Mouse (Mus musculus) stomach, postnatal 0 days (tissue): ENCODE results near the gene Llcfc1. TPM values are rescaled to one million over a fixed set of nuclear protein-coding genes. Genes with fewer than 3 reads are reported as not detected.
A peak's percentile ranks its signal among the peaks of the same experiment; 100 is the strongest.

Experiments used
- ATAC-seq: fragments of 200-750 bp; cut with Nextera tagmentation; 2 replicates; pipeline ENCODE4 v1.8.0; 2017; ENCODE audit not compliant: low FRiP score, low TSS enrichment
- DNase-seq: peaks from one replicate; pipeline ENCODE4 v3.0.0-alpha.2; 2016; ENCODE audit warnings: low spot score
- H3K27ac ChIP-seq: fragments of 300-500 bp; sonication (generic); replicated peaks from 2 replicates; pipeline ENCODE4 v1.5.1; 2014; ENCODE audit warnings: mild to moderate bottlenecking, control low read depth
- H3K27me3 ChIP-seq: fragments of 300-500 bp; sonication (generic); 2 replicates; pipeline ENCODE4 v1.6.1; 2014; ENCODE audit warnings: low read length; ENCODE audit not compliant: control insufficient read depth, insufficient read depth
- H3K36me3 ChIP-seq: fragments of 300-500 bp; sonication (generic); 2 replicates; pipeline ENCODE4 v1.6.1; 2014; ENCODE audit warnings: low read length, mixed read lengths; ENCODE audit not compliant: control insufficient read depth, insufficient read depth
- H3K4me1 ChIP-seq: fragments of 300-500 bp; sonication (generic); replicated peaks from 2 replicates; pipeline ENCODE4 v1.6.1; 2014; ENCODE audit warnings: antibody characterized with exemption; ENCODE audit not compliant: control insufficient read depth, insufficient read depth
- H3K4me2 ChIP-seq: fragments of 300-500 bp; sonication (generic); replicated peaks from 2 replicates; pipeline ENCODE4 v1.6.1; 2014; ENCODE audit warnings: low read depth, mild to moderate bottlenecking, control low read depth, moderate library complexity
- H3K4me3 ChIP-seq: fragments of 300-500 bp; sonication (generic); 2 replicates; pipeline ENCODE4 v1.5.1; 2014; ENCODE audit warnings: low read depth, low read length, control low read depth
- H3K9ac ChIP-seq: fragments of 300-500 bp; sonication (generic); 2 replicates; pipeline ENCODE4 v1.6.1; 2014; ENCODE audit warnings: mild to moderate bottlenecking, low read length, control low read depth, mixed read lengths
- H3K9me3 ChIP-seq: fragments of 300-500 bp; sonication (generic); 2 replicates; pipeline ENCODE4 v1.6.1; 2016; ENCODE audit warnings: low read length; ENCODE audit not compliant: control insufficient read depth
- CTCF ChIP-seq: IDR thresholded peaks from 2 replicates; pipeline ENCODE4 v1.5.1; 2016; ENCODE audit warnings: antibody characterized with exemption, low read depth, mild to moderate bottlenecking, moderate library complexity
- EP300 ChIP-seq: optimal IDR thresholded peaks from 2 replicates; pipeline ENCODE3; 2016; ENCODE audit warnings: antibody characterized with exemption
- WGBS: fragments of 180-500 bp; shearing (Covaris S2); extraction: QIAGEN DNeasy Blood & Tissue Kit; methylation state at CpG from one replicate; pipeline ENCODE4 v1.1.7; 2014; 5-methylcytosine and 5-hydroxymethylcytosine counted together
- polyA plus RNA-seq: library from polyadenylated mRNA; unstranded; fragments of >200 nt; fragmentation: Nextera tagmentation; extraction: Ambion mirVana; gene quantifications from 2 replicates; pipeline ENCODE4 v1.2.1, GENCODE M21; 2015

The Llcfc1 gene
- polyA plus RNA-seq, 1 experiment from 2014 or later = not detected

- Histone ChIP-seq H3K9me3 (no peaks in the 10 kb centered on the region), H3K27me3 (no peaks in the 10 kb centered on the region), H3K4me2 (no peak within 1 kb of the TSS), H3K4me1 (no peaks in the 10 kb centered on the region), H3K27ac (no peak within 1 kb of the TSS), H3K36me3 (no peaks in the 10 kb centered on the region), H3K4me3 (no peak within 1 kb of the TSS), H3K9ac (no peak within 1 kb of the TSS)
- DNase-seq (no peak), ATAC-seq (no peak)
- 19% methylated on average over 1 of the region's 1 CpGs for WGBS
- no peak for TF ChIP-seq EP300
- no peak for TF ChIP-seq CTCF
Measured at GRCm38 (mm10) chr6:41704123-41704522, 19.9 kb downstream of the Llcfc1 start, which contains the start of gene Kel. Kel (minus strand) TSS chr6:41704339.

- H3K36me3 ChIP-seq = no peaks in the 10 kb centered on the region
- H3K4me3 ChIP-seq = no peak overlapping the region
- DNase-seq = no peak
- no peak overlapping the region for H3K4me2 ChIP-seq
- no peak overlapping the region for H3K9ac ChIP-seq
- H3K9me3 ChIP-seq = no peaks in the 10 kb centered on the region
- no peak for TF ChIP-seq CTCF
- no peak for TF ChIP-seq EP300
- no peaks in the 10 kb centered on the region for H3K4me1 ChIP-seq
- ATAC-seq = 0 out of 2 replicates have a peak, but pooled peaks have one; percentile 63
- 86% methylated on average over 7 of the region's 7 CpGs for WGBS
- H3K27ac ChIP-seq = no peak overlapping the region
- H3K27me3 ChIP-seq = no peaks in the 10 kb centered on the region
Measured at GRCm38 (mm10) chr6:41706275-41706674, 22.0 kb downstream of the Llcfc1 start.

GRCm38 (mm10) chr6:41710281-41710680, 26.1 kb downstream of the Llcfc1 start:
- H3K4me1 ChIP-seq = no peaks in the 10 kb centered on the region
- no peak overlapping the region for H3K9ac ChIP-seq
- DNase-seq (no peak), ATAC-seq (no peak)
- H3K36me3 ChIP-seq = no peaks in the 10 kb centered on the region
- TF ChIP-seq EP300 (no peak), CTCF (no peak)
- WGBS = 76% methylated on average over 1 of the region's 1 CpGs
- no peaks in the 10 kb centered on the region for H3K9me3 ChIP-seq
- H3K27ac ChIP-seq = no peak overlapping the region
- H3K4me2 ChIP-seq = no peak overlapping the region
- H3K27me3 ChIP-seq = no peaks in the 10 kb centered on the region
- no peak overlapping the region for H3K4me3 ChIP-seq

- TF ChIP-seq CTCF (no peak), EP300 (no peak)
- Histone ChIP-seq H3K4me2 (no peak overlapping the region), H3K4me3 (no peak overlapping the region), H3K9ac (no peak overlapping the region), H3K36me3 (no peaks in the 10 kb centered on the region), H3K9me3 (no peaks in the 10 kb centered on the region), H3K27me3 (no peaks in the 10 kb centered on the region), H3K4me1 (no peaks in the 10 kb centered on the region), H3K27ac (no peak overlapping the region)
- 80% methylated on average over 2 of the region's 2 CpGs for WGBS
- ATAC-seq (no peak), DNase-seq (no peak)
Measured at GRCm38 (mm10) chr6:41721430-41721829, 37.2 kb downstream of the Llcfc1 start.

GRCm38 (mm10) chr6:41727989-41728609, 43.9 kb downstream of the Llcfc1 start:
- ATAC-seq (no peak), DNase-seq (peak; percentile 16)
- TF ChIP-seq CTCF (peak; percentile 43; the same call in 1 of the 2 replicates), EP300 (no peak)
- no peaks in the 10 kb centered on the region for H3K27me3 ChIP-seq
- H3K4me2 ChIP-seq = no peak overlapping the region
- no peaks in the 10 kb centered on the region for H3K9me3 ChIP-seq
- H3K4me3 ChIP-seq = no peak overlapping the region
- no peaks in the 10 kb centered on the region for H3K36me3 ChIP-seq
- 79% methylated on average over 1 of the region's 1 CpGs for whole genome bisulfite sequencing
- no peaks in the 10 kb centered on the region for H3K4me1 ChIP-seq
- no peak overlapping the region for H3K9ac ChIP-seq
- H3K27ac ChIP-seq = no peak overlapping the region

- no peak overlapping the region for H3K27ac ChIP-seq
- no peak overlapping the region for H3K9ac ChIP-seq
- TF ChIP-seq EP300 = no peak
- TF ChIP-seq CTCF = no peak
- H3K9me3 ChIP-seq = no peaks in the 10 kb centered on the region
- H3K4me1 ChIP-seq = no peaks in the 10 kb centered on the region
- WGBS = 81% methylated on average over 5 of the region's 5 CpGs
- H3K4me2 ChIP-seq = no peak overlapping the region
- H3K36me3 ChIP-seq = no peaks in the 10 kb centered on the region
- no peaks in the 10 kb centered on the region for H3K27me3 ChIP-seq
- no peak overlapping the region for H3K4me3 ChIP-seq
- DNase-seq (no peak), ATAC-seq (no peak)
Measured at GRCm38 (mm10) chr6:41734719-41735470, 50.7 kb downstream of the Llcfc1 start.

Other genes with a start within 250 kb of the Llcfc1 start
- gene Gm10334, start 238.3 kb upstream of the Llcfc1 start, polyA plus RNA-seq = 3.4 and 4.2 TPM in 2 replicates
- 5.4 and 8.1 TPM in 2 replicates for gene Prss1, start 225.5 kb upstream of the Llcfc1 start, polyA plus RNA-seq
- gene Prss2, start 162.6 kb upstream of the Llcfc1 start, polyA plus RNA-seq = 5.1 and 7.0 TPM in 2 replicates
- 23.5 and 24.3 TPM in 2 replicates for gene Ephb6, start 78.9 kb upstream of the Llcfc1 start, polyA plus RNA-seq
- 7.1 and 8.4 TPM in 2 replicates for gene Trpv6, start 48.0 kb upstream of the Llcfc1 start, polyA plus RNA-seq
- gene Trpv5, start 3.7 kb upstream of the Llcfc1 start, polyA plus RNA-seq = not detected in 2 replicates
- 0.29 and 0.45 TPM in 2 replicates for gene Kel, start 19.9 kb downstream of the Llcfc1 start, polyA plus RNA-seq
- gene Olfr459, start 90.7 kb downstream of the Llcfc1 start, polyA plus RNA-seq = not detected in 2 replicates
- gene Pip, start 163.1 kb downstream of the Llcfc1 start, polyA plus RNA-seq = not detected in 2 replicates
- gene Sval2, start 168.6 kb downstream of the Llcfc1 start, polyA plus RNA-seq = not detected in 2 replicates